25 mouse cellular contexts compared by ENCODE assay signal in genomic region chr3:137989405-137989804, GRCm38 (mm10). TPM values are rescaled to one million over a fixed set of nuclear protein-coding genes. Genes with fewer than 3 reads are reported as not detected.
DNase-seq lines count a peak whose midpoint lies in the region; ATAC-seq and TF ChIP-seq lines count a peak whose summit lies in the region.
"Had no signal": no experiment of that assay in that cellular context is flagged by ENCODE, and none has a peak within 500 bp of the region (broad histone marks: within the 10 kb centered on the region; RNA-seq: fewer than 3 reads in every experiment).

No protein-coding gene starts in this region.

- no peak overlapping the region for H3K4me3 ChIP-seq in gastrocnemius, adult 2 months
- H3K4me3 ChIP-seq in heart, embryonic 11.5 days (ENCODE audit: low read depth, low read length) = no peak overlapping the region
- H3K4me3 ChIP-seq: embryonic facial prominence, embryonic 10.5 days; embryonic facial prominence, embryonic 12.5 days; forebrain, embryonic 13.5 days; forebrain, embryonic 15.5 days had no signal

- H3K27ac ChIP-seq in gastrocnemius, adult 2 months = no peak overlapping the region
- no peak overlapping the region for H3K27ac ChIP-seq in heart, embryonic 11.5 days (ENCODE audit: low read depth, low read length)
- H3K27ac ChIP-seq: embryonic facial prominence, embryonic 10.5 days; embryonic facial prominence, embryonic 12.5 days; forebrain, embryonic 13.5 days; forebrain, embryonic 15.5 days had no signal

- TF ChIP-seq CTCF in gastrocnemius, adult 2 months (IDR thresholded peaks at IDR 0.05) = no peak

- H3K9me3 ChIP-seq in heart, embryonic 11.5 days (replicated peaks; ENCODE audit: control insufficient read depth, low read length) = no peaks in the 10 kb centered on the region
- H3K9me3 ChIP-seq: embryonic facial prominence, embryonic 10.5 days; embryonic facial prominence, embryonic 12.5 days; forebrain, embryonic 13.5 days; forebrain, embryonic 15.5 days had no signal

- WGBS in heart, embryonic 11.5 days (ENCODE audit: insufficient replicate concordance) = 91% methylated on average over 9 of the region's 9 CpGs

- no peak for ATAC-seq in heart, embryonic 11.5 days (replicated peaks; ENCODE audit: insufficient number of reproducible peaks, low FRiP score, low TSS enrichment)
- ATAC-seq: activated CD4-positive, CD25-positive, alpha-beta regulatory T cell, adult 4 months; CD4-positive, CD25-positive, alpha-beta regulatory T cell, adult 4 months; forebrain, embryonic 13.5 days; forebrain, embryonic 15.5 days; forebrain, postnatal 0 days; Patski had no signal

- no peak overlapping the region for H3K4me2 ChIP-seq in heart, embryonic 11.5 days
- H3K4me2 ChIP-seq: embryonic facial prominence, embryonic 12.5 days; forebrain, embryonic 13.5 days; forebrain, embryonic 15.5 days had no signal

- H3K9ac ChIP-seq in heart, embryonic 11.5 days (ENCODE audit: low read depth, low read length) = no peak overlapping the region
- H3K9ac ChIP-seq: embryonic facial prominence, embryonic 12.5 days; forebrain, embryonic 13.5 days; forebrain, embryonic 15.5 days; forebrain, postnatal 0 days had no signal

- peaks cover 4% of the 10 kb centered on the region; the same call in 1 of the 2 replicates for H3K4me1 ChIP-seq in heart, embryonic 11.5 days (ENCODE audit: control insufficient read depth, insufficient read depth, low read length)
- H3K4me1 ChIP-seq: embryonic facial prominence, embryonic 12.5 days; forebrain, embryonic 15.5 days had no signal

- intact Hi-C loops in gastrocnemius, adult 2 months (cut with DNase I) = no loop called here

- no peaks in the 10 kb centered on the region for H3K36me3 ChIP-seq in heart, embryonic 11.5 days (ENCODE audit: control insufficient read depth, insufficient read depth, low read length)
- H3K36me3 ChIP-seq: embryonic facial prominence, embryonic 10.5 days; embryonic facial prominence, embryonic 12.5 days; forebrain, embryonic 15.5 days; G1E had no signal

- H3K27me3 ChIP-seq in heart, embryonic 11.5 days (ENCODE audit: control insufficient read depth, insufficient read depth, low read length) = no peaks in the 10 kb centered on the region
- H3K27me3 ChIP-seq: CH12.LX; embryonic facial prominence, embryonic 12.5 days; forebrain, embryonic 13.5 days; forebrain, embryonic 15.5 days; Patski had no signal

- peak; percentile 43 for DNase-seq in gastrocnemius, adult 2 months
- DNase-seq in gastrocnemius, adult 18-20 months (ENCODE audit: low spot score) = no peak
- DNase-seq in A20 (ENCODE audit: low read depth, low spot score) = peak; percentile 80
- DNase-seq in brain, adult 2 months (ENCODE audit: low read depth, low spot score) = peak; percentile 15
- DNase-seq in skeletal muscle tissue, adult 2 months (ENCODE audit: low read depth, low spot score) = peak; percentile 40
- no peak for DNase-seq in cerebellum, adult 9-10 months
- DNase-seq: adrenal gland, adult 8-10 months; adrenal gland, postnatal 14 days; adrenal gland, postnatal 36 days; cerebellum, adult 11 months; cerebellum, adult 18-20 months; cerebellum, adult 8-10 months; cerebellum, postnatal 10 days; cerebellum, postnatal 25 days; forebrain, postnatal 0 days had no signal

RNA-seq across cellular contexts. Expression of gene Dapp1, which starts 8.1 kb away (rescaled TPM):
- 1 to 10 TPM in 1 of 2 experiments, under 1 TPM in 1; 0.84 to 2.0 TPM for total RNA-seq in gastrocnemius, adult 2 months (2021)
- 1 to 10 TPM; 1.7 to 3.7 TPM for total RNA-seq in gastrocnemius, adult 18-20 months (2021)
- 14.0 and 15.4 TPM in 2 replicates for polyA plus RNA-seq in heart, embryonic 11.5 days (2014; fragmentation: Nextera tagmentation; extraction: Ambion mirVana)

Comparison
In these comparisons a context has a peak if more than half of its experiments do, and no peak if none do; other contexts are left out.
1. DNase-seq: peak in gastrocnemius, adult 2 months (single experiment), A20 (single experiment), brain, adult 2 months (single experiment) and skeletal muscle tissue, adult 2 months (single experiment); none in gastrocnemius, adult 18-20 months (single experiment) and cerebellum, adult 9-10 months (single experiment).